Mouse (Mus musculus): ENCODE measurements at regions not wholly inside any gene's neighbourhood (a gene's known extent, or its start where the extent isn't known, plus 50 kb on each side); places are given as distances from the start of the nearest gene placed in this dataset.

DNA sequence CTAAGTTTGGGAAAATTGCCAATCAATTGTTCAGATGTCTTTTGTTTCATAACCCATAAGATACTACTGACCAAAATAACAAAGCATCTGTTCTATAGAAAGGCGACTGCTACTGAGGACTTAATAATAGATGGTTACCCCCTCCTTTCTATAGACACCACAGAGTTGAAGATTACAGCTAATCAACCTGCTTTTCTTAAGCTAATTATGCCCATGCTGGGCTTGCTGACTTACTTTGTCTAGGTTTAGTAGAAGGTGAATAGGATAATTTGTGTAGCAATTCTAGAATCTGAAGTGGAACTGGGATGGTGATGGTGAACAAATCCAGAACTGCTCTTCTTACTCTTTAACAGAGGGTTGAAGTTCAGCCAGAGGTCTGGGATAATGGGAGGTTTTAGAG, 53.8 kb upstream of the Tbx18 start:
- DNase-seq (ENCODE audit: extremely low spot score in 1 of 2, low spot score in 1 of 2), result no peak

DNA sequence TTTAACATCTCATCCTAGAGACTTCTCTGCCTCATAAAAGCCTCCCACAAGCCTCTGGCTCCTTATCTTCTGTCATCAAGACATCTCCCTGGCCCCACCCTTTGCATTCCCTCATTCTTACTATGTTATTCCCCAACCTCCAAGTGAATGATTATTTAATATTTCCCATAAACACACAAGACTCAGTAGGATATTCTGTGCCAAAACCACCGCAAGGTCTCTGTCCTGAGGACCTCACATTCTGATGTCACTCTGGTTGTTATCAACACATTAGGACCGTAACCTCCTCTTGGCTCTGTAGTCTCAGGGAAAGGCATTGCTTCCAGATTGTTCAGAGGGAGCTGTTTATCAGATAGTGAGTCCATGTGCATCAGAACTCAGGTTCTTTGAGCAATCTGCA, 80.7 kb upstream of the Tbx18 start:
- DNase-seq (ENCODE audit: extremely low spot score in 1 of 2, low spot score in 1 of 2), result no peak

DNA sequence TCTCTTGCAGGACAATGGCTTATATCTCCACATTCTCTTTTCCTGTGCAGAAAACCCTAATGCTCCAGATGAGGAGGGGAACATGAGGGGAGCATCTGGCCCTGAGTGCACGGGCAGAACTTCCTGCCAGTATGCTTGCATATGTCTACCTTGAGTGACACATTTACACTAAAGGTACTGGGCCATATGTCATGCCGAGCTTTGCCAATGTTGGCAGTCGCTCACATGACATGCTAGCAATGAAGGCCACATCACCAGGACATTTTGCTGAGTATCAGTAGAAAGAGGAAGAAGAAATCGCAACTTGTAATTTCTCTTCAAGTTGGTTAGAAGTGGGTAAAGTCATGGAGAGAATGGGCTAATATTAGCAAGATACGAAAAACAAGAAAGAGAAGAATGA, 91.2 kb upstream of the Tbx18 start:
- DNase-seq (ENCODE audit: extremely low spot score in 1 of 2, low spot score in 1 of 2), result no peak

DNA sequence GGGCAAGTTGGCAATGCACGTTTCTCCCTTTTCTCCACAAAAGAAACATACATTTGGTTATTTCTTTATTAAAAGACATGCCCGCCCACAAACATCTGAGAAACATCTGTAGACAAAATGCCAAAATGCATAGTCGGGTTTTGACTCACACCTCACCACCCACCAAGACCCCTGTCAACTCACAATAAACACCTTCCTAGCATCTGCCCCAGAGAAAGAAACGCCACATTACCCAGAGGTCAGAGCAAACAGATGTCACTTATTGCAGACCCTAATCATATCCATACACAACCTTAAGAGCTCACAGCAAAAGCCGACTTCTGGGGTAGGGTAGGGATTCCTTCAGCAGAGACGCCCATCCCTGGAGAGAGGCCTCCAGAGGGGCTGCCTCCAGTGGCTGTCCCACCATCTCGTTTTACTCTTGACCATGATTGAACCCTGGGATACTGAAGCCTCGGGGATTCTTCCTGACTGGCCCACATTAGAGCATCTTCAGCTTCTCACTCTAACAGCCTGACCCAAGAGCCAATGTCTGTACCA, 93.7 kb upstream of the Tbx18 start:
- DNase-seq (ENCODE audit: extremely low spot score in 1 of 2, low spot score in 1 of 2), result no peak

DNA sequence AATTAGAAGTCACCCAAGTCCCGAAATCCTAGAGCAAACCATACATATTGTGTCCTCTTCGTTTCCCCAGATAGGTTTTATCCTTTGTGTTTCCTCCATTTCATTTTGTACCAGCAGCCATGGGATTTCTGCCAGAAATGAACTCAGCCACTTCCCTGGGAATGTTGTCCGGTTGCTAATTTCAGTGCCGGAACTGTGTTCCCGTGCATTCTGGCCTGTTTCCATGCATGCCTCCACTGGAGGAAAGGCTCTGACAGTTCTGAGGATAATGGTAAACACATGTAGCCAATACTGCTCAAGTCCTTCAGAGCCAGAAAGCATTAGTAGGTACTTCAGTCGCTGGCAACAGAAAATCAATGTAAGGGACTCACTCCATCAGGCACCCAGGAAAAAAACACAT, 112.8 kb upstream of the Tbx18 start:
- no peak for DNase-seq (ENCODE audit: extremely low spot score in 1 of 2, low spot score in 1 of 2)

DNA sequence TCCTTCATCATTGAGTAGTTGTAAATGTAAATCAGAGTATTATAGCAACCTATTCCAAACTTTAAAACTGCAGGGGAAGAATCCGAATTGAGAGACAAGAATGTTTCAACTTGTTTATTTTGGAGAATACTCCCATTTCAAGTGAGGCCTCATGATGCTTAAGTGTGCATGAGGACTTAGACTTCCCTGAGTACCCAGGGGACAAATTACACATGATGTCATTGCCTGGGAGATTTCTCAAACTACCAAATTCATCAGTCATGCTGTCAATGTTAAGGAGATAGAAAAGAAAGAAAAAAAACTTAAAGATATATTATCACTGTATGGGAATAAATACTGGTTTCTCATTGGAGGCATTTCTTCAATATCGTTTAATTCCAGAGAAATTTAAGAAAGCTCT, 113.4 kb upstream of the Tbx18 start:
- DNase-seq (ENCODE audit: extremely low spot score in 1 of 2, low spot score in 1 of 2), result no peak

DNA sequence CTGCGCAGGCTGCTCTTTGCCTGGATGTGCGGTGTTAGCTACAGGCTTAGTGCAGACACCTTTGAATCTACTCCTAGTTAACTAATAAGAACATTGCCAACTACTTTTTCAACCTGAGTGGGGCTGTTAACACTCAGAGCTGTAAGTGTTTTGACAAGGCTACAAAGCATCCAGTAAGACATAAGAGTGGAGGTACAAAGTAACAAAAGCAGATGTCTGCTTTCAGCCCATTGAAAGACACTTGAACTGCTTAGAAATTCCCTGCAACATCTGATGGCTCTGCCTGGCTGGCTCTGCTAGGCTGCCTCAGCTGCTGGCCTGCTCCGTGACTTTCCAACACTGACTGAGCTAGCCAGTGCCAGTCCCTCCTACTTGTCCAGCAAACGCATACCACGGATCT, 117.8 kb upstream of the Tbx18 start:
- DNase-seq (ENCODE audit: extremely low spot score in 1 of 2, low spot score in 1 of 2), result no peak

DNA sequence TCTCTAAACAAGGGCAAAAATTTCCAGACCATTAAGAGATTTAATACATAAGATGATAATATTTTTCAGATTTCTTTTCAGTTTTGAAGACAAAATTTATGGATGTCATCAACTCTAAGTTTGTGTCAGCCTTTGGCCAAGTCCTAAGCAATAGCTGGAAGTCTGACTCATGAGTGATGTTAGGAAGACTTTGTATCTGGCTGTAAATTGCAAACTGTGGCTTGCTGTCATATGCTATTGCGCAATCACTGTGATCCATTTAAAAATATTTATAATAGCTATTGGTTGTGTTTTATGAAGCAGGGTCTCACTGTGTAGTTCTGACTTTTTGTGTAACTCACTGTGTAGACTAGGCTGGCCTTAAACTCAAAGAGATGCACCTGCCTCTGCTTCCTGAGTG, 119.1 kb upstream of the Tbx18 start:
- DNase-seq (ENCODE audit: extremely low spot score in 1 of 2, low spot score in 1 of 2), result no peak

DNA sequence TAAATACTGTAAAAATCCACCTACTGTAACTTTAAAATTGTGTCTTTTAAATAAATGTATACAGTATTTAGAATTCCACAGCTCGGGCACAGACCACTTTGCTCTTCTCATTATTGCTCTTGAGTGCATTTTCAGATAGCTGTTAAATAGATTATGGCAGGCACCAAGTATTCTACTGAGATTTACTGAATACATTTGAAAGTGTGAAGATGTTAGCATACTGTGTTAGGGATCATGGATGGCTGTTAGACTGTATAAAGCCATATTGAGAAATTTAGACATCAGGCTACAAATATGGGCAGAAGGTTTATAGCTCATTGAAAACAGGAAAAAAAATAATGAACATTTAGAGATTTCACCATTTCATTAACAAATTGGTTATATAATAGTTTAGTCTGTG, 130.5 kb upstream of the Tbx18 start:
- DNase-seq (ENCODE audit: extremely low spot score in 1 of 2, low spot score in 1 of 2), result no peak

DNA sequence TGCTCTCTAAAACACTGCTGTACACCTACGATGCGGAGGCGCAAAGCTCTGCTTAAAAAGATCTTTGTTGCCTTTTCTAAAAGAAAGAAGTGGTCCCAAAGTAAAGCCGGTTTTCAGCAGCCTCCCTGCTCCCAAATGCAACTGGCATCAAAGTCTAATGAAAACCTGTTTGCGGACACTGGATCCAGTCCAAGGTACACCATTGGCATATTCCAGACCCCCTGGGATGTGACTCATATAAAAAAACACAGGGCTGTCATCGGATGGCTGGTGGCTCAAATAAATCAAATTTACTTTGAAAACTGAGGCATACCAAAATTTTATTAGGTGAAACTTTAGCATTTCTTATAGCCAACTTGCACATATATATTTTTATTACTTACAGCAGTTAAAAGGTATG, 134.2 kb upstream of the Tbx18 start:
- DNase-seq (ENCODE audit: extremely low spot score in 1 of 2, low spot score in 1 of 2), result no peak

DNA sequence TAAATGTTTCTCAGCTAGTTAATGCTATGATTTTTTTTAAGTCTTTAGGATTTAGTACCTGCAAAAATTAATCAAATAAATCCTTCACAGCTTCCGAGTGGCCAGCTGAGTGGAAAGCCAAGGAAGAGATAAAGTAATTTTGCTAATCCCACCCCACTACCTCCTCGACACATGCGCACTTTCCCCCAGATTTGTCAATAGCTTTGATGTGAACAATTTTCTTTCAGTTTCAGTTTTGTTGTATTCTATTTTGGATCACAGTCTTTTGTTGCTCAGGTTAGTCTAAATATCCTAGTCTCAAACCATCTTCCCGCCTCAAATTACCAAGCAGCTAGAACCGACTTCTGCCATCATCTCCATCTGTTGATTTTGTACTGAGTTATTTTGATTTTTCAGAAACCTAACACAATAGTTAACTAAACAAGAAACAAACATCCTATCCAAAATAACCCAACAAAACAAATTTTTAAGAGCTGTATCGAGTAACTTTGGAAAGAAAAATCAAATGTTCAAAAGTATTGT, 141.4 kb upstream of the Tbx18 start:
- DNase-seq (ENCODE audit: extremely low spot score in 1 of 2, low spot score in 1 of 2), result no peak

DNA sequence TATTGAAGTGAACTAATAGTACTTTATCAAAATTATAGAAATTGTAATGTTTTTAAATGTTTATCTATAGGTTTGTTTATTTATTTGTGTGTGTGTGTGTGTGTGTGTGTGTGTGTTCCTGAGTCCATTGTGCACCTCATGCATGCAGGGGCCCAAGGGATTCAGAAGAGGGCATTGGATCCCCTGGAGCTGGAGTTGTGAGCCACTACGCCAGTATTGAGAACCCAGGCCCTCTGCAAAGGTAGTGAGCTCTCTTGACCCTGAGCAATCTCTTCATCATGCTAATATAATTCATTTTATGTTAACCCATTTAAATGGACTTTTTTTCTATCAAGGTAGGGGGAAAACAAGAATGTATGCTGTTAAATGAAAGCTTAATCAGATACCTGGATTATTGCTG, 151.5 kb upstream of the Tbx18 start:
- DNase-seq (ENCODE audit: extremely low spot score in 1 of 2, low spot score in 1 of 2), result no peak

DNA sequence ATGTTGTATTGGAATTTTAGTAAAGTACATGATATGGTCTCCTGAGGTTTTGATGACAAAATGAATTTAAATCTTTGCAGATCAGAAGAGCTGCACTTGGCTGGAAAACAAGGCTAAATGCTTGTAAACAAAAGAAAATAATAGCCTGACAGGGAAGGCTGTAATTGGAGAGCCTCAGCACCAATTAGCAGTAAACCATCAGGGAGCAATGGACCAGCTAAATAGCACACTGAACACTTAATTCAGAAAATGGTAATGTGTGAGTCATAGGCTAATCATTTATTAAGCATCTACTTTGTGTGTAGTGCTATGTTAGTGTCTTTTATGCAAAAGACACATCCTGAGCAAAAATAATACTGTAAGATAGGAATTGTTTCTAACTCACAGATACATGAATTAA, 152.0 kb upstream of the Tbx18 start:
- DNase-seq (ENCODE audit: extremely low spot score in 1 of 2, low spot score in 1 of 2), result no peak

DNA sequence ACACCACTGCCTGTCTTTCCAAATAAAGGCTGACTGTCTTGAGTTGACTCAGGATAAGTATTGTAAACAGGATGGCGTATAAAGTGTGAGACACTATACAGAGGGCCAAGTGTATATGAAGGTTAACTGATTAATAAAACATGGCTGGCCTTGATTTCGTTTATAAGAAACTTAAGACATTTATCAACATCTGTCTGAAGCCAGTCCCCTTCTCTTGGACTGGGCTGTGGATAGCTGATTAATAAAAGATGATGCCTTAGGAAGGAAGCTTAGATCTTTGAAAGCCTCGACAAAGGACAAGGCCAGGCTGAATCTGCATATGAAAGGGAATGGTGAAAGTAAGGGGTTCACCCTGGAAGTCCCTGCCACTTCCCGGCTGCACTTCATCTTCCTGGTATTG, 163.0 kb upstream of the Tbx18 start:
- no peak for DNase-seq (ENCODE audit: extremely low spot score in 1 of 2, low spot score in 1 of 2)

DNA sequence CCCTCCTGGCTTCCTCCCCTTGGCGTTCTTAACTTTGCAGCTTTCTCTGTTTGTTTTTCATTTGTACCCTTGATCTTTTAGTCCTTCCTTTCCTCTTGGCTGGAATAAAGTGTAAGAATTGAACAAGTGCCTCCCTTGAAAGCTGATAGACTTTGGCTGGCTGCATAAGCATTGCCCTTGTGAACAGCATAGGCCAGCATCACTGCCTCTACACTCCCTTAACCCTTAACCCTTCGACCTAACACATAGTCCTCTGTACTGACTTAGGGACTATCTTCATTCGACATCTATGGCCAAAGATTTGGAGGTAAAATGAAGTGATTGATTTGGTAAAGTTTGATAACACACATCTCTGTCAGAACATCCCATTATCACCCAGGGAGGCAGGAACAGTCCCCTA, 163.5 kb upstream of the Tbx18 start:
- no peak for DNase-seq (ENCODE audit: extremely low spot score in 1 of 2, low spot score in 1 of 2)

DNA sequence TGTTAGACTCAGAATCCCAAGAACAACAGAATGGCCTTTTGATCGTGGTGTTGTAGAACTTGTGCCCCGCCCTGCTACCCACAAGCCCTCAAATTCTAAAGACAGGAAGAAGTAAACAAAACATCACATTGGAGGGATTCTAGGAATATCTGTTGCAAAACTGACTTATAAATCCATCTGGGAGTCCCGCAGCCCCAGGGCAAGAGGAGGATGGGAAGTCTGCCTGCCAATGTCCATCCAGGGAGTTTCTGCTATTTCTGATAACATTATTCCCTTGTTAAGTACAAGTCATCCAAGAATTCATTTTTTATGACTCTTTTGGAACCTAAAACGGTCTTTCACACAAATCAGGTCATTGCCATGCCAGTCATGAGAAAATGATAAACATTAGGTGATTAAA, 164.5 kb upstream of the Tbx18 start:
- no peak for DNase-seq (ENCODE audit: extremely low spot score in 1 of 2, low spot score in 1 of 2)

DNA sequence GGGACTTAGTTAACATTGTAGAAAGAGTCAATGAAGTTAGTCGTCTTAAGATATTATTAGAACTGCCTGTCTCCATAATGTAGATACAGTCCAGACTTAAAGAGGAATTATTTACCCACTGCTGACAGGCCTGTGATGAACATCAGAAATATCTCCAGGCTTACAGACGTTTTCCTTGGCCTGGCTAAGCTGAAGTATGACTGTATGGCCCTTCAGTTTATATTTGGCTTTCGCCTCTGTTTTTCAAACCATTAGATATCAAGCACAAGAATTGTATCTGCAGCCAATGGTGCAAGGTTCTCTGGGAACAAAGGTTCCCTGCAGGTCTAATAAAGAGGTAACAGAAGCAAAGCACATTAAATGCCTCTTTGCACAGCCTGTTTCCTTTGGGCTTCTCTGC, 166.3 kb upstream of the Tbx18 start:
- no peak for DNase-seq (ENCODE audit: extremely low spot score in 1 of 2, low spot score in 1 of 2)

DNA sequence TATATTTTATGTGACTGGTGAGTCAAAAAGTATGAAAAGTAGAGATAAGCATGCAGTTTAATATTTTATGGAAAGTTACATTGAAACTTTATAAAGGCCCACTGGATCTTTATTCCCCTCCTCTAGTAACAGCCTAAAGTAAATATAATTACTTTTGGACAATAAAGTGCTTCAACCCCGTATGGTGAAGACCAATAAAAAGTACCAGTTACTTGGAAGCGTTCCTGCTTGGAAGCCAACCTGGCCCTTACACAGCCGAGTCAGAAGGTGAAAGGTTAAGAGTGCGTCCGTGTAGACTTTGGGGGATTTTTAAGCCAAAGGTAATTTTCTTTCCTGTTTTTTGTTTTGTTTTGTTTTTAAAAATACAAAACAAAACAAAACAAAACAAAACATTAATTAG, 168.3 kb upstream of the Tbx18 start:
- DNase-seq (ENCODE audit: extremely low spot score in 1 of 2, low spot score in 1 of 2), result no peak

DNA sequence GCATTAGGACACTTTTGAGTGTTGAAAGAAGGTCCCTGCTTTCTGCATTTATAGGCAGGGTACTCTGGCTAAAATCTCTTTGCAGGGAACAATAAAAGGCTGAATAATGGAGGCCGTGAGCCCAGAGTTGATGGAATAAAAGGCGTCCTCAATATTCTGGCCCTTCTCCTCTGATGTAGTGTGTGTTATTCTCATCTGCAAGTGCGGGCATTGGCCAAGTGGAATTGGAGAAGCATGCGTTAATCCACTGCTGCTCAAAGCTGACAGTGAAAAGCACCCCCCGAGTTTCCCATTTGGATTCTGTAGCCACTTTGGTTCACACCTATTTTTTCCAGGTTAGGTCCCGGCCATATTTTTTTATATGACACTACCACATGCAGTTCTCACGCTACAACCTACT, 168.7 kb upstream of the Tbx18 start:
- DNase-seq (ENCODE audit: extremely low spot score in 1 of 2, low spot score in 1 of 2), result no peak

DNA sequence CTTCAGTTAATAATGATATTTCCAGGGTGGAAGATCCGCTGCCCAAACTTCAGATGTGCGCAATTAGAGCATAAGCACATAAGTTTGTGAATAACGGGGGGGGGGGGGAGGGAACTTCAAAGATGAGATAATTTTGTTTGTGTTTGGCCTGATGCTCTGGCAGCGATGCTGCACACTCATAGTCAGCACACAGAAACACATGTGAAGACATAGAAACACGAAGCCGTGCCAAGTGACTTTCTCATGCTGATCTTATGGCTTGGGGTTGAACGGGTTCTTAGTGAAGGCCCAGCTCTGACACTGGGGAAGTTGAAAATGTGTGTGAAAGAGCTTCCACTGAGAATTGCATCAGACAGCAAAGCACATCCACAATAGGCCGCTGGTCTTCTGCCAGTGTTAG, 190.2 kb upstream of the Tbx18 start:
- no peak for DNase-seq (ENCODE audit: extremely low spot score in 1 of 2, low spot score in 1 of 2)

DNA sequence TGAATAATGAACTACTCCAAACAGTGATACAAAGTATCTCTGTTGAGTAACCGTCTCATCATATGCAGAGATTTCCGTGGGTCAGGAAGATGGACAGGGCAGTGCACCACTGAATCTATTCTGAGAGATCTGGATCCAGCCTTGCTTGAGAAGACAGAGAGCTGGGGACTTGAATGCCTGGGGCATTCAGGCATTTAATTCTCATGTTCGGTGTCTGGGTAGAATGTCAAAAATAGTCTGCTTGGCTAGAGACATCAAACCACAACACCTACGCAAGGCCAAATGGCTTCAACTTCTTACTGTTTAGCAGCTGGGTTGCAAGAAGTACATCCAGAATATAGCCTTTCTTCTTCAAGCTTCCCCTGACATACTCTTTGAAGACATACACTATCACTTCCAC, 194.1 kb upstream of the Tbx18 start:
- no peak for DNase-seq (ENCODE audit: extremely low spot score in 1 of 2, low spot score in 1 of 2)

DNA sequence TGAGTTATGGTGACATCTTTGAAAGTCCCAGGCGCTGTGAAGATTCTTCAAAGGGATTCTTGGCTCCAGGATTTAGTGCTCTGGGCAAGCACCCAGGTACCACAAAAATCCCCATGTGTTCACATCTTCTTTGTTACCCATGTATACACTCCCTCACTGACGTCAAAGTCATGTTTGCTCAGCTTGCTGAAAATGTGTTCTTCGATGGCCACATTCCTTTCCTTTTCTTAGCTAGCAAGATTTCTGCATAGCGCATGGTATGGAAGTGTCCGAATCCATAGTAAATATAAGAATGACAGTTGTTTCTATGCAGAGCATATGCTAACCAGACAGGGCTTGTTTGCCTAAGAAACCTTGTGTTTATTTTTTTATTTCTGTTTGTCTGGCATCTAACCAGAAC, 202.2 kb upstream of the Tbx18 start:
- DNase-seq (ENCODE audit: extremely low spot score in 1 of 2, low spot score in 1 of 2), result no peak

DNA sequence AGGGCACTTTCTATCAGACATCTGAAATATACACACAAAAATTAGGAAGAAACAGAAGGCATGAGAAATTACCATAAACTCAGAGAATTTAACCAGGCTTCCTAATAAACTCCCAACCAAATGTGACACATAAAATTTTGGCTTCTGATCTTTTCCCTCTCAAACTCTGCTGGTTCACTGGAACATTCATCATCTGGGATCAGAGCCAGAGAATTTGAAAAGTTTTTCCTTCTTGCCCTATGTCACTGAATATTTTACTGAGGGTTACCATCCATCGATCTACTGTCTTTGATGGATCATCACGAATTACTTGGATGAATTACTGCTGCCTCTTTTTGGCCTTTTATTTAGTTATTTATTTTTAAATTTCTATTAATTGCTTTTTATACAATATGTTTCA, 221.4 kb upstream of the Tbx18 start:
- no peak for DNase-seq (ENCODE audit: extremely low spot score in 1 of 2, low spot score in 1 of 2)
